Mouse (Mus musculus) monocyte, adult 2 months (primary cell): Measurements from ENCODE around the gene Gm20388.

Experiments used
- DNase-seq, 2 experiments: peaks; one replicate each; pipeline ENCODE4 v3.0.0; 2022; ENCODE audit warnings: low spot score in 2 of 2, low read depth in 1 of 2

The Gm20388 gene

GRCm38 (mm10) chr8:122593783-122594507 is 2683.3 kb downstream of the Gm20388 start:
- no peak for DNase-seq

- DNase-seq, result no peak
Observed at GRCm38 (mm10) chr8:122596031-122596430, 2685.4 kb downstream of the Gm20388 start.

- no peak for DNase-seq
Observed at GRCm38 (mm10) chr8:122600666-122601065, 2690.0 kb downstream of the Gm20388 start.

- DNase-seq, result no peak
Observed at GRCm38 (mm10) chr8:122604640-122605039, 2694.0 kb downstream of the Gm20388 start.

GRCm38 (mm10) chr8:122605367-122605766 is 2694.7 kb downstream of the Gm20388 start:
- DNase-seq, result no peak

GRCm38 (mm10) chr8:122606810-122607209 is 2696.2 kb downstream of the Gm20388 start:
- DNase-seq, result no peak

- DNase-seq, result no peak
Observed at GRCm38 (mm10) chr8:122610209-122610608, 2699.6 kb downstream of the Gm20388 start.

- DNase-seq, result no peak
Observed at GRCm38 (mm10) chr8:122610612-122611277, 2700.1 kb downstream of the Gm20388 start.

GRCm38 (mm10) chr8:122611295-122612133 is 2700.9 kb downstream of the Gm20388 start, which contains the start of the genes Galns and Trappc2l:
Gene Galns, minus strand, starts transcription at chr8:122611463.
Gene Trappc2l, plus strand, starts transcription at chr8:122611640.
- peak; percentile 89 to 93 for DNase-seq

- no peak for DNase-seq
Observed at GRCm38 (mm10) chr8:122616181-122616905, 2705.7 kb downstream of the Gm20388 start.

GRCm38 (mm10) chr8:122617947-122618546 is 2707.4 kb downstream of the Gm20388 start:
- peak; percentile 27 to 70 for DNase-seq

GRCm38 (mm10) chr8:122618660-122619378 is 2708.2 kb downstream of the Gm20388 start:
- DNase-seq, result no peak

- no peak for DNase-seq
Observed at GRCm38 (mm10) chr8:122620446-122620845, 2709.8 kb downstream of the Gm20388 start.

GRCm38 (mm10) chr8:122622727-122623126 is 2712.1 kb downstream of the Gm20388 start, which contains the start of gene Pabpn1l:
Gene Pabpn1l, minus strand, starts transcription at chr8:122622739.
- DNase-seq, result no peak

- no peak for DNase-seq
Observed at GRCm38 (mm10) chr8:122623844-122624642, 2713.4 kb downstream of the Gm20388 start.

GRCm38 (mm10) chr8:122624653-122625052 is 2714.0 kb downstream of the Gm20388 start:
- DNase-seq, result no peak

GRCm38 (mm10) chr8:122625811-122626210 is 2715.2 kb downstream of the Gm20388 start:
- no peak for DNase-seq

GRCm38 (mm10) chr8:122626896-122627295 is 2716.3 kb downstream of the Gm20388 start:
- no peak for DNase-seq

GRCm38 (mm10) chr8:122629388-122629787 is 2718.7 kb downstream of the Gm20388 start:
- no peak for DNase-seq
